14 mouse cellular contexts compared by ENCODE assay signal in the genomic region with DNA sequence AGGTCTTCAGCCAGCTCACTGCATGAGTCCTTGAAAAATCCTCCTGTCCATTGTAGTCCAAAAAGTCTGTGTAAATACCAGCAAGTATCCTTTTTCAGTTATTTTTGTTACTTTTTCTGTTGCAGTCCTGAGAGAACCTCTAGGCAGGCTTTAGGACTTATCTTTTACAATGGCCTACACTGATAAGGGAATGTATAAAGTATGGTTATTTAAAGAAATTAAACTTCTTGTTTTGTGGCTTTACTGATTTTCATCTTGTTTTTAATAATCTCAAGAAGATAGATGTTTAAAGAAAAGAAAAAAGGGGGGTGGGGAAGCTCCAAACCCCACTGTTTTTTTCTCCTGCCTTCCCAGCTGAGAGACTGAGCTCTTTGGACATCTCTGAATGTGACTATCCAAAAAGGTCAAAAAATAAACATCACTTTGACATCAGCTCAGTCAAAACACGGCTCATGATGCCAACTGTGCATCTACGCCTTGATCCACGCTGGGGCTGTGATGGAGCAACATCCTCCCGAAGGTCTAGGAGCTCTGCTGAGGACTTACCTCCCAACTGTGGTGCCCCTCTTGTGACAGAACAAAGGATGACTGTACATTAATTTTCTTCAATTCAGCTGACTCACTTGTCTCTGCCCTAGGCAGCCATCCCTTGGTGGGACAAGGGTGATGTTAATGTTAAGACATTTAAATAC.
"Had no signal": no experiment of that assay in that cellular context is flagged by ENCODE, and none has a peak within 500 bp of the region (broad histone marks: within the 10 kb centered on the region; RNA-seq: fewer than 3 reads in every experiment).

No protein-coding gene starts in this region.

- H3K9ac ChIP-seq: limb, embryonic 13.5 days; liver, embryonic 14.5 days; liver, postnatal 0 days; lung, embryonic 15.5 days; midbrain, embryonic 13.5 days had no signal

- H3K4me1 ChIP-seq: limb, embryonic 13.5 days; lung, embryonic 15.5 days; midbrain, embryonic 10.5 days; midbrain, embryonic 13.5 days had no signal

- H3K9me3 ChIP-seq: limb, embryonic 10.5 days; limb, embryonic 13.5 days; lung, embryonic 15.5 days; megakaryocyte, embryonic 14.5 days; midbrain, embryonic 10.5 days; midbrain, embryonic 13.5 days had no signal

- H3K4me3 ChIP-seq: layer of hippocampus, adult 2 months; limb, embryonic 10.5 days; limb, embryonic 13.5 days; lung, embryonic 15.5 days; megakaryocyte, embryonic 14.5 days; midbrain, embryonic 10.5 days; midbrain, embryonic 13.5 days had no signal

- ATAC-seq: liver, postnatal 0 days; midbrain, embryonic 16.5 days had no signal

- H3K27me3 ChIP-seq: limb, embryonic 13.5 days; lung, embryonic 15.5 days; midbrain, embryonic 13.5 days had no signal

- H3K27ac ChIP-seq: layer of hippocampus, adult 2 months; limb, embryonic 10.5 days; limb, embryonic 13.5 days; liver, embryonic 14.5 days; lung, embryonic 15.5 days; midbrain, embryonic 10.5 days; midbrain, embryonic 13.5 days had no signal

- H3K4me2 ChIP-seq: limb, embryonic 13.5 days; liver, embryonic 11.5 days; lung, embryonic 15.5 days; midbrain, embryonic 13.5 days had no signal

- H3K36me3 ChIP-seq: limb, embryonic 10.5 days; limb, embryonic 13.5 days; lung, embryonic 15.5 days had no signal

- DNase-seq: kidney, adult 18-20 months; layer of hippocampus, adult 9-11 months; liver, postnatal 0 days; thymus, postnatal 25 days had no signal
